Mouse (Mus musculus) regulatory T cell (primary cell): Measurements from ENCODE around the gene Gm20219.
"Not testable (repeated sequence)": the region's sequence is repeated elsewhere in the genome, so short reads cannot be mapped to it uniquely, and the experiment has no call there.

Experiments
- in situ Hi-C: fragments of 300-600 bp; cut with MboI, MseI; formaldehyde crosslinking; loops from one replicate; pipeline ENCODE4 v1.15.1; 2025; ENCODE audit warnings: high pct_unique_total_duplicates

Gm20219 gene

GRCm38 (mm10) chr17:56514916-56515315, 39.3 kb downstream of the Gm20219 start:
- in situ Hi-C loops: no loop called here

GRCm38 (mm10) chr17:56514330-56514729, 39.9 kb downstream of the Gm20219 start:
- in situ Hi-C loops: no loop called here

GRCm38 (mm10) chr17:56512310-56512709, 41.9 kb downstream of the Gm20219 start, which contains the start of gene Znrf4:
Gene Znrf4 (minus strand): TSS chr17:56512431.
- in situ Hi-C loops: no loop called here

GRCm38 (mm10) chr17:56511707-56512090, 42.5 kb downstream of the Gm20219 start:
- in situ Hi-C loops: no loop called here

- in situ Hi-C loops: no loop called here
Observed at GRCm38 (mm10) chr17:56510970-56511706, 43.0 kb downstream of the Gm20219 start.

GRCm38 (mm10) chr17:56510473-56510969, 43.7 kb downstream of the Gm20219 start:
- in situ Hi-C loops: no loop called here

- in situ Hi-C loops: no loop called here
Observed at GRCm38 (mm10) chr17:56509707-56510472, 44.3 kb downstream of the Gm20219 start.

- in situ Hi-C loops: no loop called here
Observed at GRCm38 (mm10) chr17:56509021-56509640, 45.1 kb downstream of the Gm20219 start.

GRCm38 (mm10) chr17:56507161-56508068, 46.8 kb downstream of the Gm20219 start:
- in situ Hi-C loops: no loop called here

GRCm38 (mm10) chr17:56506417-56507065, 47.6 kb downstream of the Gm20219 start:
- in situ Hi-C loops: no loop called here

- in situ Hi-C loops: no loop called here
Observed at GRCm38 (mm10) chr17:56505401-56505800, 48.8 kb downstream of the Gm20219 start.

GRCm38 (mm10) chr17:56502526-56502925, 51.7 kb downstream of the Gm20219 start:
- in situ Hi-C loops: no loop called here

GRCm38 (mm10) chr17:56501635-56502400, 52.4 kb downstream of the Gm20219 start:
- in situ Hi-C loops: not testable (repeated sequence)
